Mouse (Mus musculus) embryo, embryonic 11 days (tissue): ENCODE results near the gene Zc3h15.
"Not testable (repeated sequence)": the region's sequence is repeated elsewhere in the genome, so short reads cannot be mapped to it uniquely, and the experiment has no call there.

Experiments
- DNase-seq: peaks from one replicate; pipeline ENCODE4 v3.0.0-alpha.2; 2015

The Zc3h15 gene

GRCm38 (mm10) chr2:83674896-83675295 lies 30.7 kb downstream of the Zc3h15 start:
- DNase-seq = no peak

GRCm38 (mm10) chr2:83675681-83676080 lies 31.4 kb downstream of the Zc3h15 start:
- DNase-seq = peak; percentile 14

- no peak for DNase-seq
These were observed 32.1 kb downstream of the Zc3h15 start for GRCm38 (mm10) chr2:83676226-83676870.

GRCm38 (mm10) chr2:83681332-83681731 lies 37.1 kb downstream of the Zc3h15 start:
- DNase-seq = no peak

GRCm38 (mm10) chr2:83681785-83682184 lies 37.5 kb downstream of the Zc3h15 start:
- DNase-seq = peak; percentile 61

GRCm38 (mm10) chr2:83682282-83682681 lies 38.0 kb downstream of the Zc3h15 start:
- no peak for DNase-seq

GRCm38 (mm10) chr2:83683731-83684519 lies 39.7 kb downstream of the Zc3h15 start:
- DNase-seq = no peak

GRCm38 (mm10) chr2:83684691-83685090 lies 40.5 kb downstream of the Zc3h15 start:
- DNase-seq = no peak

GRCm38 (mm10) chr2:83690372-83690771 lies 46.1 kb downstream of the Zc3h15 start:
- no peak for DNase-seq

GRCm38 (mm10) chr2:83692651-83693545 lies 48.7 kb downstream of the Zc3h15 start:
- DNase-seq = no peak

GRCm38 (mm10) chr2:83694061-83694460 lies 49.8 kb downstream of the Zc3h15 start:
- no peak for DNase-seq

- DNase-seq = no peak
These were observed 51.4 kb downstream of the Zc3h15 start for GRCm38 (mm10) chr2:83695345-83696247.

GRCm38 (mm10) chr2:83698484-83698883 lies 54.2 kb downstream of the Zc3h15 start:
- DNase-seq = no peak

- DNase-seq = no peak
These were observed 55.1 kb downstream of the Zc3h15 start for GRCm38 (mm10) chr2:83699324-83699723.

- DNase-seq = no peak
These were observed 56.4 kb downstream of the Zc3h15 start for GRCm38 (mm10) chr2:83700667-83701066.

GRCm38 (mm10) chr2:83702411-83702810 lies 58.2 kb downstream of the Zc3h15 start:
- no peak for DNase-seq

- no peak for DNase-seq
These were observed 61.4 kb downstream of the Zc3h15 start for GRCm38 (mm10) chr2:83705580-83706158.

GRCm38 (mm10) chr2:83709896-83710524 lies 65.8 kb downstream of the Zc3h15 start:
- peak; percentile 47 for DNase-seq

- DNase-seq = not testable (repeated sequence)
These were observed 69.0 kb downstream of the Zc3h15 start for GRCm38 (mm10) chr2:83713281-83713680.

GRCm38 (mm10) chr2:83713946-83714345 lies 69.7 kb downstream of the Zc3h15 start:
- no peak for DNase-seq
